Mouse (Mus musculus) fibroblast of lung, adult 2 months (primary cell): ENCODE measurements around the gene Anp32e.
"Not testable (repeated sequence)": the region's sequence is repeated elsewhere in the genome, so short reads cannot be mapped to it uniquely, and the experiment has no call there.

Experiments used
- DNase-seq: peaks from one replicate; pipeline ENCODE4 v3.0.0-alpha.2; 2011; ENCODE audit warnings: low read depth

The Anp32e gene

DNA sequence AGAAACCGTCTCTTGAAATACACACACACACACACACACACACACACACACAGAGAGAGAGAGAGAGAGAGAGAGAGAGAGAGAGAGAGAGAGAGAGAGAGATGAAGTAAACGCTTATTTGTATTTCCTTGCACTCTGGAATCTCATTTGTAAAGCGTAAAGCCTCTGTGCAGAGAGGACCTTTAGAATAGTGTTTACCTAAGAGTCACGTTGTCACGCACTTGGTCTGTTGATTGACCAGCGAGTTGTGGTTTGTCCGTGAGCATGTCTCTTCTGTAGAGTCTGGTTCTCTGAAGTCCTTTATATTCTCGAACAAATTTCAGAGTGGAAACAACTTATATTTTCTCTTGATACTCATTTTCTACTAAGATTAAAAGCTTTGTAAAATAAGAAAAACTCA is 15.7 kb downstream of the Anp32e start:
- no peak for DNase-seq

DNA sequence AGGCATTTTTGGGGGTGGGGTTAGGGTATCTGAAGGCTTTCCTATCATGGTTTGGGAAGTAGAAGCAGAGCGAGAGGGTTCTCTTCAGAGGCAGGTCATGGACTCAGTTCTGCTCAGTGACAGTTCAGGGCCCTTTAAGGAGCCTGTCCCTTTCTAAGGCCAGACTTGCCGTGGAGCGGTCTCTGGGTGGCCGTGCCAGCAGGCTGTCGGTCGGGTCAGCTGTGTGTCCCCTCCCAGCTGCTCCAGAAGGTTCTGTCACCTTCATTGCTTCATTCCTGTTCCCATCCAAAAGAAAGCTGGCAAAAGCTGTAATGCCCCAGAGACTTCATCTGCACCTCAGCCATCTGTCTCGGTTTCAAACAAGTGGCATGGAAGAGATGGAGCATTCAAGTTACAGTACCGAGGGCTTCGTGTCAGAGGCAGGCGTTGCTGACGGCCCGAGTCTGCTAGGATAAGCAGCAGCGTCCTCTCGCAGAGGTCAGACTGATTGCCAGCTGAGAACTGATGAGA is 16.7 kb downstream of the Anp32e start:
- no peak for DNase-seq

DNA sequence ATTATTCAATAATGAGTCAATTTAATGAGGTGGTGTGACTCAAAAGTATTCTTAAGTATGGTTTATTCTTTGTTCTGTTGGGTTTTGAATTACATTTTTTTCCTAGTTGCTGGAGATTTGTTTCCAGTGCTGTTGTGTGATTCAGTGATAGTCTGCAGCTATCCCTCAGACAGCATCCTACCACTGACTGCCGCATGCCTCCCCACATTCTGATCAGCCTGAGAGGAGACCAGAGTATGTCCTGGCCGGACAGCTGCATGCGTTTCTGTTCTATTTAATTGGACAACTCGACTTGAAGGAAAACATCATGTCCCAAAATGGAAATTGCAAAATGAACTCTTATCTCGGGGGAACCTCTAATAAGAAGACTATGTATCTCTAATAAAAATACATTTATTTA is 19.3 kb downstream of the Anp32e start:
- no peak for DNase-seq

- peak; percentile 76 for DNase-seq
These were observed 21.9 kb downstream of the Anp32e start for GRCm38 (mm10) chr3:95950763-95951551.

- DNase-seq = not testable (repeated sequence)
These were observed 22.5 kb downstream of the Anp32e start for GRCm38 (mm10) chr3:95951566-95951965.

GRCm38 (mm10) chr3:95953023-95953422 is 24.0 kb downstream of the Anp32e start:
- DNase-seq = no peak

- no peak for DNase-seq
These were observed 24.5 kb downstream of the Anp32e start for GRCm38 (mm10) chr3:95953522-95953921.

DNA sequence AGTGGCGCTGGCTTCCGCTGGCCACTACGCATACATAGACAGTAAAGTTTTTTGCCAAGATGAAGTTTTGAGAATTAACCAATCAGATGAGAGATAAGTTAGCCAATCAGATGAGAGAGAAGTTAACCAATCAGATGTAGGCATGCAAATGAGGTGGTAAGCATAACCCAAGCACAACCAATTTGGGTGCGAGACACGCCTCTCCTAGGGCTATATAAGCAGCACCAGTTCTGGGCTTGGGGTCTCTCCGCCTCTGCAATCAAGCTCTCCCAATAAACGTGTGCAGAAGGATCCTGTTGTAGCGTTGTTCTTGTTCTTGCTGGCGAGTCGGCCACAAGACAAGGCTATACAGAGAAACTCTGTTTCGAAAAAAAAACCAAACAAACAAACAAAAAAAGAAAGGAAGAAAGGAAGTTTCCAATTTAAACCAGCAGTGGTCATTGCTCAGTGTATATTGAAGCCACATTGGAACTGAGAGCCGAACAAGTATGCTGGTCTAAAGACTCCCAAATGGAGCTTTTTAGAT is 25.7 kb downstream of the Anp32e start:
- not testable (repeated sequence) for DNase-seq

DNA sequence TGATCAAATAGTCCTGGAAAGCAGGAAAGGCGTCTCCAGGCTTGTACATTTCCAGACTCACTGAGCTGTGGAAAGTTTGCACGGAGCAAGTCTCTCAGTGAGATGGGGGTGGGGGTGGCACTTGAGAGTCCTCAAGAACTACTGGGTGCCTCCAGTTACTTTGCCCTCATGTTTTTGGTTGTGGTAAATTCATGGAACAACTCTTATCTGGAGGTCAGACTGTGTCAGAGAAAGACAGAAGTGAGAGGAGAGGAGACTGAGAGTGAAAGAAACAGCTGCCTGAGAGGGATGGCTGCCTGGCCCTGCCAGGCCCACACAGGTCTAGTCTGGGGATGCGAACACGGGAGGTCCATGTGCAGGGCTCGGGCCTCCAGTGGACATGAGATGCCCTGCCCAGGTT is 26.3 kb downstream of the Anp32e start:
- no peak for DNase-seq

- no peak for DNase-seq
These were observed 28.5 kb downstream of the Anp32e start for GRCm38 (mm10) chr3:95957359-95958148.

DNA sequence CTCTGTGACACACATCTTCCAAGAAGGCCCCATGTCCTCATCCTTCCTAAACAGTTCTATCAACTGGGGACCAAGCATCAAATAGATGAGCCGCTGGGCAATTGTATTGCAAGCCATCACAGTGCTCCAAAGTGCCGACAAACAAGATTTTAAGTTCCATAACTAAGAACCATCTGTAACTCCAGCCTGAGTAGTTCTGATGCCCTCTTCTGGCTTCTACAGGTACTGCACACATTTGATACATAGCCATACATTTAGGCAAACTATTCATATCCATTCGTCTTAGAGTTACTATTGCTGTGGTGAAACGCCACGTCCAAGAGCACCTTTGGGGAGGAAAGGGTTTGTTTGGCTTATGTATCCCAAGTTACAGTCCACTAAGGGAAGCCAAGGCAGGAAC is 30.0 kb downstream of the Anp32e start:
- no peak for DNase-seq

GRCm38 (mm10) chr3:95959807-95960206 is 30.8 kb downstream of the Anp32e start:
- DNase-seq = no peak

DNA sequence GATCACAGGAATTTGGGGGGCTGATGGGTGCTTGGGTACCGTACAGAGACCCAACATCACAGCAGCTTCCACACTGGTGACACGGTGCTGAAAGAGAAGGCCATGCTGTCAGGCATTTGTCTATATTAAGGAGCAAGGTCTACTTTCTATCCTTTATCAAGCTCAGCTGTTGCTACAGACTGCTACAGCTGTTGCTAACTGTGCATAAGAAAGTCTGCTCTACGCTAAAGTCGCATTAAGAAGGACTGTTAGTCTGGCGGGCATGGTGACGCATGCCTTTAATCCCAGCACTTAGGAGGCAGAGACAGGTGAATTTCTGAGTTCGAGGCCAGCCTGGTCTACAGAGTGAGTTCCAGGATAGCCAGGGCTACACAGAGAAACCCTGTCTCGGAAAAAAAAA is 33.1 kb downstream of the Anp32e start:
- not testable (repeated sequence) for DNase-seq

- no peak for DNase-seq
These were observed 34.2 kb downstream of the Anp32e start for GRCm38 (mm10) chr3:95963230-95963629.

GRCm38 (mm10) chr3:95963681-95964080 is 34.6 kb downstream of the Anp32e start:
- DNase-seq = no peak

- DNase-seq = no peak
These were observed 36.7 kb downstream of the Anp32e start for GRCm38 (mm10) chr3:95965518-95966451.

DNA sequence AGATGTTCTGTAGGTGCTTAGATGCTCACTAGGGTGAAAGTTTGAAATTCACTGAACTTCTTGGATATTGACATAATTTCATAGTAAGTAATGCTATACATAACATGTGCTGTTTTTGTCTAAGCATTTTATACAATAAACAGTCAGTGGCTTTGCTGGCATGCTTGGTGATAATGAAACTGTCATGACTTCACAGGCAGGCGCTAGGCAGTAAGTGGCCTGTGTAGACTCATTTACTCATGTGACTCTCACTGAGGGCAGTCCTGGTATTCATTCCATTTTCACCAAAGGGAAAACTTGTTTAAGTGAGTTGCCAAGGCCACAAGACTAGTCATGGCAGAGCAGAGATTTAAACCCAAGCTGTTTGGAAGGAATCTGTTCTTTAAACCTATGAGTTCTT is 40.2 kb downstream of the Anp32e start:
- no peak for DNase-seq

GRCm38 (mm10) chr3:95970661-95971060 is 41.6 kb downstream of the Anp32e start:
- DNase-seq = not testable (repeated sequence)

DNA sequence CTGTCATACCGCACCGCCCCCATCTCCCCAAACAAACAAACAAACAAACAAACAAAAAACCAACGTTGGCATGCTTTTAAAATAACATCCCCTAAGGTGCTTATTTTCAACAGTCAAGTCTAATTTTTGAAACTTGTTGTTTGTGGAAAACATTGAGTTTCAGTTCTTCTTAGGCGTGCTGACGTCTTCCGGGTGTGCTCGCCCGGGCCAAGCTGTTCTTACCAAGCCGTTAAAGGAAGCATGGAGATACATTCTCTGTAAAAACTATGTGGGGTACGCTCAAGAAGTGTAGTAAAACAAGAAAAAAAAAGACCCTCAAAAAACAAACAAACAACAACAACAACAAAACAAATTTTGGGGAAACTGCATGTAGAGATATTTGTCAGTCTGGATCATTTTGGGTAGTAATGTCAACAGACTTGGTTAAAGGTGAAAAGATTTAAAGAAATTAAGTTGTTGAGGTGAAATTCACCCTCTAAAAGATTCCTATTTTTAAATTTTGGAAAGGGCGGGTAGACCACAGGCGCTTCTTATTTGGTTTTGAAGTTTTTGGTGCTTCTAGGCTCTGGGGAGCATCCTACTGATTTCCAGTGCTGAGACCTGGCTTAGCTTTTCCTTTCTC is 43.3 kb downstream of the Anp32e start:
- no peak for DNase-seq

DNA sequence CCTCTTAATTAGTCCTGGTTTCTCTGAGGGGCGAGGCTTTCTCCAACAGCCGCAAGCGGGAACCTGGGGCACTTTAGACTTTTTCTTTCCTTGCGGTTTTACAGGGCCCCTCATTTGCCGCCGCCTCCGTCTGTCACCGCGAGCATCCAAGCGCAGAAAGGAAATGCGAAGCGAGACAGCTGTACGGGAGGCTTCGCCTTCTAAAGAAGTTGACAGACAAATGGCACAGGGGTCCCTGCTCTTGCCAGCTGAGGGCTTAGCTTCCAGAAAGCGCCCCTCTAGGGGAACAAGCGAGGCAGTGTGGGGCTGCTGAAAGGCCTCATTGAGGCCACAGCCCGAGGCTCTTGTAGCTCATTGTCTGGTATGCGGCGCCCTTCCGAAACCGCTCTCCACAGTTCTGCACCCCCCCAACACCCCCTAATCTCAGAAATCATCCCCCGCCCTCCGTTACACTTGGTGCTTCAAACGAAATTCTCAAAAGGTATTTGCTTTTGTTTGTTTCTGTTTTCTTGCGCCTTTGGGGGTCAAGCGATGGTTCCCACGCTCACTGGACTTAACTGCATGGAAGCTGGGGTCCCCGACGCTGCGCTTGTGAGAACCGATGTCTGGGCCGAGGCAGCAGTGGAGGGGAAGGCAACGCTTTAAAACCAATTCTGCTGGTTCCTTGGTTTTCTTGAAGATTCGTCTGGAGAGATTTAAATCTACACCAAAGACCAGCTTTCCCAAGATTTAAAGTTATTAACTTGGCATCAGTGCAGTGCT is 44.0 kb downstream of the Anp32e start:
- no peak for DNase-seq

- no peak for DNase-seq
These were observed 48.0 kb downstream of the Anp32e start for GRCm38 (mm10) chr3:95977079-95977478.
